In the genomic region with DNA sequence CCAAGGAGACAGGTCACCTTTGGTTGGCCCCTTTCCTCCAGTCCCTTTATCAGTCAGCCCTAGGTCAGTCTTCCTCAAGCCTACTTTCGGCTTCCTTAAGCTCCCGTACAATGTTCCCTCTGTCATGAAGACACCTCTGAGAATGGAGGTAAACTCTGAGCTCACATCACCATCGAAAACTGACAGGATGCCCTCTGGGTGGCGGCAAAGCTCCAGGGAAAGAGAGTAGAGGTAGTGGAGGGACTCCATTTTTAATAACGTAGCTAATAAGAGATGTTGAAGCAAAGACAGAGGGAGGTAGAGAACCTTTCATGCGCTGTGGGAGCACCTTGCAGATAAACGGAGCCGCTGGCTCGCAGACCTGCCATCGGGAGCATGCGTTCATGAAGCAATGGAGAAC, we compare ENCODE assay signal across 14 mouse cellular contexts. TPM values are rescaled to one million over a fixed set of nuclear protein-coding genes. Genes with fewer than 3 reads are reported as not detected.
DNase-seq lines count a peak whose midpoint lies in the region; ATAC-seq and TF ChIP-seq lines count a peak whose summit lies in the region.
"Had no signal": no experiment of that assay in that cellular context is flagged by ENCODE, and none has a peak within 500 bp of the region (broad histone marks: within the 10 kb centered on the region; RNA-seq: fewer than 3 reads in every experiment).

No protein-coding gene starts in this region.

- H3K4me2 ChIP-seq in heart, embryonic 12.5 days: peak overlapping the region; percentile 56
- H3K4me2 ChIP-seq in lung, postnatal 0 days (replicated peaks; ENCODE audit: low read depth, low read length): peak overlapping the region; percentile 48
- H3K4me2 ChIP-seq in intestine, postnatal 0 days (replicated peaks; ENCODE audit: low read depth): 0 out of 2 replicates have a peak overlapping the region, but pooled peaks have one; percentile 7
- no peak overlapping the region for H3K4me2 ChIP-seq in stomach, postnatal 0 days (replicated peaks; ENCODE audit: low read depth)
- H3K4me2 ChIP-seq: limb, embryonic 12.5 days had no signal

- peaks cover 7% of the 10 kb centered on the region; the same call in 1 of the 2 replicates for H3K36me3 ChIP-seq in heart, embryonic 12.5 days
- no peaks in the 10 kb centered on the region; the same call in 1 of the 2 replicates for H3K36me3 ChIP-seq in lung, postnatal 0 days (ENCODE audit: insufficient read depth, low read length)
- H3K36me3 ChIP-seq in intestine, postnatal 0 days (ENCODE audit: control insufficient read depth, insufficient read depth): no peaks in the 10 kb centered on the region
- H3K36me3 ChIP-seq in stomach, postnatal 0 days (ENCODE audit: control insufficient read depth, insufficient read depth, low read length): no peaks in the 10 kb centered on the region
- H3K36me3 ChIP-seq: limb, embryonic 12.5 days had no signal

- H3K9me3 ChIP-seq in heart, embryonic 12.5 days (replicated peaks): no peaks in the 10 kb centered on the region
- H3K9me3 ChIP-seq in lung, postnatal 0 days (ENCODE audit: low read length): no peaks in the 10 kb centered on the region
- no peaks in the 10 kb centered on the region for H3K9me3 ChIP-seq in intestine, postnatal 0 days (ENCODE audit: control insufficient read depth)
- no peaks in the 10 kb centered on the region for H3K9me3 ChIP-seq in stomach, postnatal 0 days (ENCODE audit: control insufficient read depth, low read length)
- H3K9me3 ChIP-seq: limb, embryonic 12.5 days had no signal

- ATAC-seq in heart, embryonic 12.5 days (ENCODE audit: insufficient number of reproducible peaks, low FRiP score): no peak
- ATAC-seq in lung, postnatal 0 days: no peak
- ATAC-seq in intestine, postnatal 0 days: no peak
- no peak for ATAC-seq in stomach, postnatal 0 days (ENCODE audit: low FRiP score, low TSS enrichment)
- ATAC-seq in megakaryocyte-erythroid progenitor cell, adult 5-6 weeks (replicated peaks; ENCODE audit: low FRiP score, low TSS enrichment, poor library complexity, severe bottlenecking): no peak
- ATAC-seq: activated CD4-positive, CD25-positive, alpha-beta regulatory T cell, adult 4 months had no signal

- no peak for DNase-seq in heart, postnatal 14 days
- DNase-seq in lung, postnatal 0 days (ENCODE audit: low spot score): no peak
- DNase-seq in lung, postnatal 25 days (ENCODE audit: low spot score): no peak
- DNase-seq in stomach, postnatal 0 days (ENCODE audit: low spot score): no peak
- DNase-seq in left cerebral cortex, postnatal 14 days (ENCODE audit: low spot score in 2 of 2): no peak
- DNase-seq: right cerebral cortex, adult 18-20 months had no signal

- peak overlapping the region; percentile 49 for H3K4me3 ChIP-seq in heart, embryonic 12.5 days
- H3K4me3 ChIP-seq in lung, postnatal 0 days (ENCODE audit: low read depth, low read length): peak overlapping the region; percentile 37
- no peak overlapping the region for H3K4me3 ChIP-seq in intestine, postnatal 0 days (ENCODE audit: low read depth, low read length)
- H3K4me3 ChIP-seq in stomach, postnatal 0 days (ENCODE audit: low read depth, low read length): no peak overlapping the region
- H3K4me3 ChIP-seq: myocyte had no signal

- TF ChIP-seq EP300 in lung, postnatal 0 days (IDR thresholded peaks at IDR 0.05): no peak
- TF ChIP-seq EP300 in stomach, postnatal 0 days (optimal IDR thresholded peaks at IDR 0.05): no peak

- peak; percentile 63 for TF ChIP-seq CTCF in lung, postnatal 0 days (IDR thresholded peaks at IDR 0.05)
- peak; percentile 49 for TF ChIP-seq CTCF in intestine, postnatal 0 days (IDR thresholded peaks at IDR 0.05; ENCODE audit: low read depth)
- TF ChIP-seq CTCF in stomach, postnatal 0 days (IDR thresholded peaks at IDR 0.05; ENCODE audit: low read depth): peak; percentile 57

- H3K9ac ChIP-seq in heart, embryonic 12.5 days: peak overlapping the region; percentile 70
- H3K9ac ChIP-seq in lung, postnatal 0 days (replicated peaks; ENCODE audit: low read depth): no peak overlapping the region
- H3K9ac ChIP-seq in intestine, postnatal 0 days (ENCODE audit: low read depth, low read length): no peak overlapping the region
- H3K9ac ChIP-seq in stomach, postnatal 0 days (ENCODE audit: low read length): no peak overlapping the region
- H3K9ac ChIP-seq: limb, embryonic 12.5 days had no signal

- H3K27me3 ChIP-seq in heart, embryonic 12.5 days (replicated peaks): no peaks in the 10 kb centered on the region
- no peaks in the 10 kb centered on the region for H3K27me3 ChIP-seq in lung, postnatal 0 days (replicated peaks; ENCODE audit: insufficient read depth, low read length)
- no peaks in the 10 kb centered on the region for H3K27me3 ChIP-seq in intestine, postnatal 0 days (replicated peaks; ENCODE audit: control insufficient read depth, insufficient read depth, low read length)
- H3K27me3 ChIP-seq in stomach, postnatal 0 days (ENCODE audit: control insufficient read depth, insufficient read depth, low read length): no peaks in the 10 kb centered on the region

- 0 out of 2 replicates have a peak overlapping the region, but pooled peaks have one; percentile 84 for H3K27ac ChIP-seq in heart, embryonic 12.5 days (ENCODE audit: poor library complexity, severe bottlenecking)
- no peak overlapping the region for H3K27ac ChIP-seq in lung, postnatal 0 days (ENCODE audit: low read length)
- H3K27ac ChIP-seq in intestine, postnatal 0 days (ENCODE audit: low read depth, low read length): no peak overlapping the region
- no peak overlapping the region for H3K27ac ChIP-seq in stomach, postnatal 0 days (replicated peaks)

- intact Hi-C loops in heart, postnatal 14 days (cut with DNase I): no loop called here
- intact Hi-C loops in left cerebral cortex, postnatal 14 days (cut with DNase I): no loop called here

- 64% methylated on average over 11 of the region's 11 CpGs for WGBS in heart, embryonic 12.5 days
- 70% methylated on average over 11 of the region's 11 CpGs for WGBS in lung, postnatal 0 days
- WGBS in intestine, postnatal 0 days: 72% methylated on average over 11 of the region's 11 CpGs
- 72% methylated on average over 11 of the region's 11 CpGs for WGBS in stomach, postnatal 0 days

- H3K4me1 ChIP-seq in heart, embryonic 12.5 days (replicated peaks): peaks cover 25% of the 10 kb centered on the region
- H3K4me1 ChIP-seq in lung, postnatal 0 days (ENCODE audit: insufficient read depth, low read depth, low read length): no peaks in the 10 kb centered on the region
- H3K4me1 ChIP-seq in intestine, postnatal 0 days (replicated peaks; ENCODE audit: control insufficient read depth, insufficient read depth, low read length): no peaks in the 10 kb centered on the region
- H3K4me1 ChIP-seq in stomach, postnatal 0 days (replicated peaks; ENCODE audit: control insufficient read depth, insufficient read depth): no peaks in the 10 kb centered on the region
- H3K4me1 ChIP-seq: limb, embryonic 12.5 days had no signal

RNA-seq across cellular contexts. Expression of a gene that starts 6.9 kb away (rescaled TPM):
- polyA plus RNA-seq in heart, embryonic 12.5 days (2016; fragmentation: Nextera tagmentation; extraction: Ambion mirVana): 59.7 and 68.4 TPM in 2 replicates
- 10 to 100 TPM; 44.1 to 44.7 TPM for total RNA-seq in heart, postnatal 14 days (2021)
- polyA plus RNA-seq in lung, postnatal 0 days (2015; fragmentation: Nextera tagmentation; extraction: Ambion mirVana): 284 and 329 TPM in 2 replicates
- 14.2 and 15.4 TPM in 2 replicates for polyA plus RNA-seq in intestine, postnatal 0 days (2015; fragmentation: Nextera tagmentation; extraction: Ambion mirVana)
- 12.7 and 13.2 TPM in 2 replicates for polyA plus RNA-seq in stomach, postnatal 0 days (2015; fragmentation: Nextera tagmentation; extraction: Ambion mirVana)
- total RNA-seq in megakaryocyte-erythroid progenitor cell, adult 5-6 weeks (2014; fragmentation: Nextera tagmentation): 20.5 and 46.5 TPM in 2 replicates
- total RNA-seq in megakaryocyte-erythroid progenitor cell, adult 5-6 weeks (2017): 51.4 and 82.3 TPM in 2 replicates
- total RNA-seq in left cerebral cortex, postnatal 14 days (2021): 1 to 10 TPM; 4.3 to 5.1 TPM
- polyA plus RNA-seq: myocyte had no signal

RNA-seq across cellular contexts. Expression of a gene that starts 15.7 kb away (rescaled TPM):
- polyA plus RNA-seq in heart, embryonic 12.5 days (2016; fragmentation: Nextera tagmentation; extraction: Ambion mirVana): 0.28 TPM in 1 of 2 replicates, not detected in the other
- total RNA-seq in heart, postnatal 14 days (2021): 1 to 10 TPM; 1.0 to 1.7 TPM
- polyA plus RNA-seq in lung, postnatal 0 days (2015; fragmentation: Nextera tagmentation; extraction: Ambion mirVana): 8.9 and 10.2 TPM in 2 replicates
- 0.52 and 0.97 TPM in 2 replicates for polyA plus RNA-seq in intestine, postnatal 0 days (2015; fragmentation: Nextera tagmentation; extraction: Ambion mirVana)
- polyA plus RNA-seq in stomach, postnatal 0 days (2015; fragmentation: Nextera tagmentation; extraction: Ambion mirVana): 0.23 and 0.41 TPM in 2 replicates
- 4.6 TPM in 1 of 2 replicates, not detected in the other for total RNA-seq in megakaryocyte-erythroid progenitor cell, adult 5-6 weeks (2014; fragmentation: Nextera tagmentation)
- total RNA-seq in megakaryocyte-erythroid progenitor cell, adult 5-6 weeks (2017): not detected in 2 replicates
- not detected for total RNA-seq in left cerebral cortex, postnatal 14 days (2021)
- polyA plus RNA-seq: embryonic facial prominence, embryonic 11.5 days; frontal cortex, adult 2 months; limb, embryonic 12.5 days had no signal

RNA-seq across cellular contexts. Expression of a gene that starts 27.9 kb away (rescaled TPM):
- 0.08 and 0.13 TPM in 2 replicates for polyA plus RNA-seq in heart, embryonic 12.5 days (2016; fragmentation: Nextera tagmentation; extraction: Ambion mirVana)
- 1 to 10 TPM; 6.8 to 7.9 TPM for total RNA-seq in heart, postnatal 14 days (2021)
- polyA plus RNA-seq in lung, postnatal 0 days (2015; fragmentation: Nextera tagmentation; extraction: Ambion mirVana): 0.04 TPM in 1 of 2 replicates, not detected in the other
- 0.01 TPM in 1 of 2 replicates, not detected in the other for polyA plus RNA-seq in intestine, postnatal 0 days (2015; fragmentation: Nextera tagmentation; extraction: Ambion mirVana)
- polyA plus RNA-seq in stomach, postnatal 0 days (2015; fragmentation: Nextera tagmentation; extraction: Ambion mirVana): 0.02 and 0.12 TPM in 2 replicates
- total RNA-seq in megakaryocyte-erythroid progenitor cell, adult 5-6 weeks (2014; fragmentation: Nextera tagmentation): 0.11 TPM in 1 of 2 replicates, not detected in the other
- not detected in 2 replicates for total RNA-seq in megakaryocyte-erythroid progenitor cell, adult 5-6 weeks (2017)
- under 1 TPM in 1 of 2 experiments, not detected in 1; 0.06 TPM for total RNA-seq in left cerebral cortex, postnatal 14 days (2021)

Comparison
In these comparisons a context has a peak if more than half of its experiments do, and no peak if none do; other contexts are left out.
1. H3K4me3 ChIP-seq: peak in heart, embryonic 12.5 days (single experiment) and lung, postnatal 0 days (single experiment); none in intestine, postnatal 0 days (single experiment) and stomach, postnatal 0 days (single experiment).
2. Peak in every context shown above with its lines, with median percentiles within 50 percentile points of each other: CTCF ChIP-seq.